Mouse (Mus musculus): ENCODE data around the gene Foxf2. TPM values are rescaled to one million over a fixed set of nuclear protein-coding genes. Genes with fewer than 3 reads are reported as not detected.

Foxf2 gene
- total RNA-seq, 2 experiments from 2014 or later: 0.11 TPM

GRCm38 (mm10) chr13:31624966-31625332 lies 667 bp upstream of the Foxf2 start:
- DNase-seq (ENCODE audit: low spot score in 2 of 2): no peak

GRCm38 (mm10) chr13:31626183-31626801 lies 676 bp downstream of the Foxf2 start:
- DNase-seq (ENCODE audit: low spot score in 2 of 2): no peak

DNA sequence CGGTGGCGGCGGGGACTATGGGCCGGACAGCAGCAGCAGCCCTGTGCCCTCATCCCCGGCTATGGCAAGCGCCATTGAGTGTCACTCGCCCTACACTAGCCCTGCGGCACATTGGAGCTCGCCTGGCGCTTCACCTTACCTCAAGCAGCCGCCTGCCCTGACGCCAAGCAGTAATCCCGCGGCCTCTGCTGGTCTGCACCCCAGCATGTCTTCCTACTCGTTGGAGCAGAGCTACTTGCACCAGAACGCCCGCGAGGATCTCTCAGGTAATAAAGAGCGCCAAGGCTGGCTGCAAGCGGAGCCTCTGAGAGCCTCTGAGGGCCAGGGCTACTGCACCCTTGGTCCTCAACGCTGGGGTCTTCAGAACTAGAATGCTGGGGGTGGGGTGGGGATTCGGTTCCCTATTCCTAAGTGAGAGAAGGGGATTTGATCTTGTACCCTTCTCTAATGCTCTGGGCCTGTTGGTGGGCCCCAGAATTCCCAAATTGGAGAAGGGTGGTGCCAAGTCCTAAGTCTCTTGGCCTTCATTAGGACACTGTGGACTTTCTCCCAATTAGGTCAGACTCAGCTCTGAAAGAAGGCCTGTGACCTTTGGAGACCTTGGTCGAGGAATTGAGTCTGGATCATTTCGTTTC lies 1.5 kb downstream of the Foxf2 start:
- DNase-seq (ENCODE audit: low spot score in 2 of 2): no peak

DNA sequence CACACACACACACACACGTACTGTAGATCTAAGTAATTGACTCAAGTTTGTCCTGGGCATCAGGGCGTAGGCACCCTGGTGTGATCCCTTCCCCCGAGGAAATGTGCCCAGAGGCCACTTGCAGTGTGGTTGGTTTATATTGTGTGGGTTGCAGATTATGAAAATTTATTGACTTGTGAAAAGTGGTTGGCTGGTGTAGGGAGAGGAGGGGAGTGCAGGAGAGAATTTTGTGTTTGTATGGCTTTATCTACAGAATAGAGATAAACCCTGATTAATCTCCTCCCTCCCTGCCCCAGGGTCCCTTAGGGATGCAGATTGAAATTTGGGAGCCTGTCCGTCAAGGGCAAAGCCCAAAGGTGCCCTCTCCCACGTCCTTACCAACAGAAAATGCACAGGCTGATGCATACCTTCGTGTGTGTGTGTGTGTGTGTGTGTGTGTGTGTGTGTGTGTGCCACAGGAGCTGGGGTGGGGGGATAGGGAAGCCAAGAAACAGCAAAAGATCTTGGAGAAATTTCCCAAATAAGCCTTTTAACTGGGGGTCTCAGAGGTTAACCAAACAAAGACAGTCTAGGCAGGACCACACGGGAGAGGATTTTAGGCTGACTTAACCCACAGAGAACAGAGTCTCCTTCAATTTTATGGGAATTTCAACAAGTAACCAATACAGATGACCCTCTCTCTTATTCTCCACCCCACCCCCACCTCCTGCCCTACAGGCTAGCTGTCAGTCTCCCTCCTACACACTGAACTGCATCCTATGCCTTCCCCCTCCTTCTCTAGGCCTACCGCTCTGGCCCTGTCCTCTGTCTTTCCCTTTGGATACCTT lies 2.5 kb downstream of the Foxf2 start:
- DNase-seq (ENCODE audit: low spot score in 2 of 2): no peak

- DNase-seq (ENCODE audit: low spot score in 2 of 2): no peak
Observed at GRCm38 (mm10) chr13:31628691-31629180, 3.1 kb downstream of the Foxf2 start.

DNA sequence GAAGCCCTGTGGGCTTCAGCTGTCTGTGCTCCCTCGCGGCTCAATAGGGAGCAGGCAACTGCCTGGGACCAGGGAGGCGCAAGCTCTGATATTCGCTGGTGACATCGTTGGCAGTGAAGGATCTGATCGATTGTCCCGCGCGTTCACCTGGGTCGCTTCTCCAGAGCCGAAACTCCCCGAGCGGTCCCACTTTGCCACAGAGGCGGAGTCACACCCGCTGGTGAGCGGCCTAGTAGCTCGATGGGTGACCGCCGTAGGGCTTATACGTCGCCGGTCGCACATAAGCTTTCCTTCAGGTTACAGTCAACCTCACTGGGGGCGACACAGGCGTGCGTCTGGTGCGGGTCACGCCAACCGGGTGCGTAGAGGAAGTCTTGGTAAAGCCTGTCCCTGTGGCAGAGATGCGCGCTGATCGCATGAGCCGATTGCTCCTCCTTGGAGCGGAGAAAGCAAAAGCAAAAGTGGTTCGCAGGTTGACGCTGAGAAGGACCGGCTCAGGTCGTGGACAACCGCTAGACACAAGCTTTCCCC lies 3.8 kb downstream of the Foxf2 start:
- DNase-seq (ENCODE audit: low spot score in 2 of 2): no peak

DNA sequence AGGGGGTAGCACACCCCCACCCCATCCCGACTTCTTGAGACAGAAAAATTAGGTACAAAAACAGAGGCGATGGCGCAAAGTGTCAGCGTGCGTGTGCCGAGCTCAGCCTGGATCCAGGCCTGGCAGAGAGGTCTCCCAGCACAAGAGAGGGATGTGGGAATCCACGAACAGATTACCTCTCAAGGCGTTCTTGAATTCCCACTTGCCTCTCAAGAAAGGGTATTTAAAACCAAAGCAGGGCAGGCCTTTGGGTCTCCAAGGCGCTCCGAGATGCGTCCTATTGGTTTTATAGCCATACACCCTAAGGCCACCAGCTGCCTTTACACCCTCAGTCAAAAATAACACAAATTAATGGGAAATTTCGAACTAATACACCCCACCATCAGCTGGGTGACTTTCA lies 4.4 kb downstream of the Foxf2 start:
- no peak for DNase-seq (ENCODE audit: low spot score in 2 of 2)

DNA sequence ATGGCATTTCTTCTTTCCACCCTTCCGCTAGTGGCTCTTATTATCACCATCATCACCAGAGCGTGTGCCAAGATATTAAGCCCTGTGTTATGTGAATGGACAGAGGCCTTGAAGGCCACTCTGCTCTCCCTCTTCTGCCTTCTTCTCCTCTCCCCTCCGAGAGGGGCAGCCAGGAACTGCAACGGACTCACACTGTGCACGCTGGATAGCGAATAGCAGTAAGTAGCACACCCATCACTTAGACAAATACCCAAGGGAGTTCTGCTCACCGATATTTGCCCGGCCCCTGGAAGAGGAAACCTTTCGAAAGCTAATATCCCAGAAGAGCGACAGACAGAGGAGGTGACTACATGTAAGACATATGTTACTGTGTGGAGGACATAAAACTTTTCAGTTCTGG lies 4.9 kb downstream of the Foxf2 start:
- DNase-seq (ENCODE audit: low spot score in 2 of 2): no peak

DNA sequence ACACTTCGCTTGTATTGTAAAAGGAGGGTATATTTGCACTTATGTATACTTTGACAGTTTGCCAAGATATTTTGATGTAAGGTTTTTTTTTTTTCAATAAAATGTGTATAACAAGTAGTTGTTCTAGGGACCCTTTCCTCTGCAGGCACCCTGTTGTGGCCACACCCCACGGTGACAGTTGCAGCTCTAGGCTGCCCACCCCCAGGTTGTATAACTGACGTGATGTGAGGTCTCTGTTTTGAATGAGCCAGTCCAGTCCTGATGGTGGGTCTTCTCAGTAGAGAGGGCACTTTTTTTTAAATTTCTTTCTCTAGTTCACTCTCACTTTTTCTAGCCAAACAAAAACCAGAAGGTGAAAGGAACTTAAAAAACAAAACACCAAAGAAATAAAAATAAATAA lies 5.7 kb downstream of the Foxf2 start:
- no peak for DNase-seq (ENCODE audit: low spot score in 2 of 2)

DNA sequence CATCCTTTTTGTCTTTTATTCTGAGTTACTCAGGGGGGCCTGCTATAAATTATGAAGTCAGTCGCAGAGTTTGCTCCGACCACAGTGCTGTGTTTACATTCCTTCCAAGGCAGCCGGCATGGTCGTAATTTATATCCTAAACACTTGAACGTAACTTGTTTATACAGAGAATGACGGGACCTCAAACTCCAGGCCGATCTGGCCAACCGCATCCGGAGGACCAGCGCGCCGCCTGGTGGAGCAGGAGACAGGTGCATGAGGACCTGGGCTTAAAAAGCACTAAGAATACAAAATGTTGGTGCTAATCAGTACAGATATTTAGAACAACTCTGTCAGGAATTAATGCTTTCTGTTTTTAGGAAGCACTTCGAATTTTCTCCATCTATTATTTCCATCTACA lies 6.8 kb downstream of the Foxf2 start:
- peak; percentile 36 to 56 for DNase-seq (ENCODE audit: low spot score in 2 of 2)

GRCm38 (mm10) chr13:31633259-31633658 lies 7.6 kb downstream of the Foxf2 start:
- DNase-seq (ENCODE audit: low spot score in 2 of 2): no peak

DNA sequence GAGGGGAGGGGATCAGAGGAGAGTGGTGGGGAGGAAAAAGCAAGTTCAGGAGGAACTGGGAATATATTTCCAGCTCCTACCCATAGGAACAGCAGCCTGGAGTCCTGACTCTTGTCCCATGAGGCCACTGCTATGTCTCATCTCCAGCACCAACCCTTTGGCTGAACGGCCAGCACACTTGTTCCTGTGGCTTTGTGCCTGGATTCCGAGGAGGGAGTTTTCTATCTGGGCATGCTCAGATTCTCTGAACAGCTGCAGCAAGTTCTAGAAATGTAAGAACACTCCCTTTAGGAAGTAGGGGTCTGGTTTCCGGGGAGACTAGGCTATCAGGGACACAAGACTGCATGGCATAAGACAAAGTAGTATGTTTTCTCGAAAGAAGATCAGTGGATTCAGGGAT lies 9.9 kb downstream of the Foxf2 start:
- no peak for DNase-seq (ENCODE audit: low spot score in 2 of 2)

DNA sequence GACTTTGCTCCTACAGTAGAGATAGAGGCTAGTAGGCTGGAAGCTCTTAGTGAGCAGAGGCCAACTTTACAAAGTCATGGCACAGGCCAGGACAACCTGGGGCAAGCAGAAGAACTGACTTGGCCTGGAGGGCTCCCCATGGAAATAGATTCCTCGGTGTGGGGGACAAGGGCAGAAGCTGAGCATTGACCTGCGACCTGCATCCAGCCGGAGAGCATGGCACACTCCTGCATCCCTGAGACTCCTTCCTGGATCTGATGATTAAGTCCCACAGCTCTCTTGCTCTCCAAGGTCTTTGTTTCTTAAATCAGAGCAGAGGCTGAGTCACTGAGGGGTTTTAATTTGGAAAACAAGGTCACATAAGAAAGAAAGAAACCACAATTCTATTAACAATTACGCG lies 15.9 kb downstream of the Foxf2 start:
- no peak for DNase-seq (ENCODE audit: low spot score in 2 of 2)

DNA sequence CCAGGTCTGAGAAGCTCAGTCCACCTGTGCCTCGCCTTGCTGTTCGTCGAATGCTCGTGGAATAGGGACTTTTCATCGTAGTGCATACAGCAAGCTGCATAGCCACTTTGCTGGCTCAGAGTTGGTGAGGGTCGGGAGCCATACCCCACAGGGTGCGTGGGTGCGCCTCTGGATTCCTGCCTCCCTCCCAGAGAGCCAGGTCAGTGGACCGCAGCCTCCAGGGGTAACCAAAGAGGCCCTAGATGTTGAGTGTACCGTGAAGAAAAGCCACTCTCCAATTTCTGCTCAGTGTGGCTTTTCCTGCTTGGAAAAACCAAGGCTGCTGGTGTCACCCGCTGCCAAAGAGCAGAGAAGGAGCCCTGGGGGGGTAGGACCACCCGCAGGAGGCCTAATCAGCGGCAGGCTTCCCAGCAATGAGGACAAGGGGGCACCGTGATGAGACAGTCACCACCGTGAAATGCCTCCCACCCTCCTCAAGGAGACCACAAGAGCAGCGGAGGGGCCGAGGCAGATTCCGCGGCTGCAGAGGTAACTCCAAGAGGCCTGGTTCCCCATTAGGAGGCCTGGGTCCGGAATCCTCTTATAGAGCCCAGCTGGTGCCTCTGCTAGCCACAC lies 26.6 kb downstream of the Foxf2 start:
- no peak for DNase-seq (ENCODE audit: low spot score in 2 of 2)

GRCm38 (mm10) chr13:31656249-31656648 lies 30.6 kb downstream of the Foxf2 start:
- DNase-seq (ENCODE audit: low spot score in 2 of 2): no peak

DNA sequence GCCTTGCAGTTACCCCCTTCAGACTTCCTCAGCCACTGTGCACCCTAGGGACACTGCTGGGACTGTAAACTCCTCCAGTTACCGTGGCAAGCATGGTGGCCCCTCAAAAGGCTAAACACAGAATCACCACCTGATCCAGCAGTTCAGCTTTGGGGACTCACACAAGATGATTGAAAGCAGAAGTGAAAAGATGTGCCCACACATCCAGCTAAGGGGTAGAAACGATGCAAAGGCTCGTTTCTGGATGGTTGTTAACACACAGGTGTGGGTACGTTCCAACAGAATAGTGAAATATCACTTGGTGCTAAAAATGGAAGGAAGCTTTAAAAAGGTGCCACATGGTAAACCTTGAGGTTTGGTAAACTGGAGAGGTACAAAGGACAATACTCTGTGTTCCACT lies 32.6 kb downstream of the Foxf2 start:
- no peak for DNase-seq (ENCODE audit: low spot score in 2 of 2)

- no peak for DNase-seq (ENCODE audit: low spot score in 2 of 2)
Observed at GRCm38 (mm10) chr13:31658963-31659362, 33.3 kb downstream of the Foxf2 start.

DNA sequence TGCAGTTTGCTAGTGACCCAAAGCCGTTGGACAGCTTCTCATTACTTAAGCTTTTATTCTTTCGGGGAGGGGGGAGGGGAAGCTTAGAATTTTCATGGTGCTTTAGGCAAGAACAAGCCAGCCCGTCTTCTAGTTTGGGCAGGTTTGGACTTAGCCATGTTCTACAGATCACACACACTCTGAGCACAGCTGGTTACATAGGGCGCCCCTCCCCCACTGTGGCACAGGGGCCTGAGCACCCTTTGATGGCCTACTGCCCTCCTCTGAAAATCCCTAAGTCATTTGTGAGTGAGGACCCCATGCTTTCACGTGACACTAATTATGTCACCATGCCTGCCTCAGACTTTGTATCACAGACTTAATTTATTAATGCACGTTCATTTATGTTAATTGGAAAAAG lies 35.6 kb downstream of the Foxf2 start:
- DNase-seq (ENCODE audit: low spot score in 2 of 2): no peak

GRCm38 (mm10) chr13:31665376-31665775 lies 39.8 kb downstream of the Foxf2 start:
- no peak for DNase-seq (ENCODE audit: low spot score in 2 of 2)

DNA sequence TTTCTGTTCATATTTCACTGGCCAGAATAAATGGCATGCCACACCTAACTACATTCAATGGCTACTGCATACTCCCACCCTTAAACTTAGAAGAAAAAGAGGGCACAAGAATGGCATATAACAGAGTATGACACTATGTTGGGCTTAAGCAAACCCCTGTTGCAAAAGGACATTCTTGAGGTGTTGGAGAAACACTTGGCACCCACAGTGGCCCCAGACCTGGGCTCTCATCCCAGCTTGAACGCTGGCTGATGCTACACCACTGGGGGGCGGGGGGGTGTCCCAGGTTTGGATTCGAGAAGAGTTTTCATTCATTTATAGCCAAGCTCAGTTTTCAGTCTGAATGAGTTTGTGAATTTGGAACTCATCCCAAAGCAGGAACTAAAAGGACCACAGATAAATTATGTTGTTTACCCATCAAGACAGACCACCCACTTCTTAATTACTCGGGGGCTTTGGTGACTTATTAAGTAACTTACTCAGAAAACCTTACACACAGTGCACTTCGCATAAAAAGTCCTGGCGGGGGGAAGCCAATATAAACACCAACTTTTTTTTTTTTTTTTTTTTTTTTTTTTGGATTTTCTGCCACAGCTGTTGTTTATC lies 42.4 kb downstream of the Foxf2 start:
- DNase-seq (ENCODE audit: low spot score in 2 of 2): no peak

- no peak for DNase-seq (ENCODE audit: low spot score in 2 of 2)
Observed at GRCm38 (mm10) chr13:31672093-31672492, 46.5 kb downstream of the Foxf2 start.
